Mouse (Mus musculus): ENCODE results near the gene Rac1. TPM values are rescaled to one million over a fixed set of nuclear protein-coding genes. Genes with fewer than 3 reads are reported as not detected.

The Rac1 gene
- polyA plus RNA-seq (2014; fragmentation: Illumina TruSeq; extraction: RNeasy Lipid Tissue Mini Kit (QIAGEN cat#74804); ENCODE audit: low read depth, low replicate concordance) = 259 TPM

GRCm38 (mm10) chr5:143527486-143528307, at the start of gene Rac1:
Gene Rac1, minus strand, starts transcription at chr5:143528036.

GRCm38 (mm10) chr5:143464100-143464756, 63.6 kb downstream of the Rac1 start, which contains the start of gene Daglb:
Gene Daglb, plus strand, starts transcription at chr5:143464584.

Other genes with a start within 250 kb of the Rac1 start
- not detected for gene Zfp853, start 234.4 kb downstream of the Rac1 start, polyA plus RNA-seq (2014; fragmentation: Illumina TruSeq; extraction: RNeasy Lipid Tissue Mini Kit (QIAGEN cat#74804); ENCODE audit: low read depth, low replicate concordance)
- gene E130309D02Rik, start 212.7 kb downstream of the Rac1 start, polyA plus RNA-seq (2014; fragmentation: Illumina TruSeq; extraction: RNeasy Lipid Tissue Mini Kit (QIAGEN cat#74804); ENCODE audit: low read depth, low replicate concordance) = 14.5 TPM
- 27.1 TPM for gene Zdhhc4, start 198.8 kb downstream of the Rac1 start, polyA plus RNA-seq (2014; fragmentation: Illumina TruSeq; extraction: RNeasy Lipid Tissue Mini Kit (QIAGEN cat#74804); ENCODE audit: low read depth, low replicate concordance)
- gene Grid2ip, start 170.7 kb downstream of the Rac1 start, polyA plus RNA-seq (2014; fragmentation: Illumina TruSeq; extraction: RNeasy Lipid Tissue Mini Kit (QIAGEN cat#74804); ENCODE audit: low read depth, low replicate concordance) = not detected
- 40.5 TPM for gene Kdelr2, start 124.2 kb downstream of the Rac1 start, polyA plus RNA-seq (2014; fragmentation: Illumina TruSeq; extraction: RNeasy Lipid Tissue Mini Kit (QIAGEN cat#74804); ENCODE audit: low read depth, low replicate concordance)
- gene Daglb, start 63.5 kb downstream of the Rac1 start, polyA plus RNA-seq (2014; fragmentation: Illumina TruSeq; extraction: RNeasy Lipid Tissue Mini Kit (QIAGEN cat#74804); ENCODE audit: low read depth, low replicate concordance) = 7.2 TPM
- 31.7 TPM for gene Cyth3, start 94.4 kb upstream of the Rac1 start, polyA plus RNA-seq (2014; fragmentation: Illumina TruSeq; extraction: RNeasy Lipid Tissue Mini Kit (QIAGEN cat#74804); ENCODE audit: low read depth, low replicate concordance)
- gene Usp42, start 204.2 kb upstream of the Rac1 start, polyA plus RNA-seq (2014; fragmentation: Illumina TruSeq; extraction: RNeasy Lipid Tissue Mini Kit (QIAGEN cat#74804); ENCODE audit: low read depth, low replicate concordance) = 4.9 TPM